Mouse (Mus musculus) erythroblast, embryonic 14.5 days (primary cell): ENCODE data around the gene Pde1b.

Experiments
- GATA1 ChIP-seq: IDR thresholded peaks from 2 replicates; pipeline ENCODE4 v1.6.1; 2012; ENCODE audit warnings: low read length, inconsistent platforms, mixed read lengths
- TAL1 ChIP-seq: IDR thresholded peaks from 3 replicates; pipeline ENCODE4 v1.6.1; 2012; ENCODE audit warnings: low read length, inconsistent platforms, mixed read lengths

- TF ChIP-seq GATA1 (no peak), TAL1 (no peak)
Measured at GRCm38 (mm10) chr15:103484490-103484889, 18.3 kb upstream of the Pde1b start.
